7 mouse cellular contexts compared by ENCODE assay signal in the genomic region with DNA sequence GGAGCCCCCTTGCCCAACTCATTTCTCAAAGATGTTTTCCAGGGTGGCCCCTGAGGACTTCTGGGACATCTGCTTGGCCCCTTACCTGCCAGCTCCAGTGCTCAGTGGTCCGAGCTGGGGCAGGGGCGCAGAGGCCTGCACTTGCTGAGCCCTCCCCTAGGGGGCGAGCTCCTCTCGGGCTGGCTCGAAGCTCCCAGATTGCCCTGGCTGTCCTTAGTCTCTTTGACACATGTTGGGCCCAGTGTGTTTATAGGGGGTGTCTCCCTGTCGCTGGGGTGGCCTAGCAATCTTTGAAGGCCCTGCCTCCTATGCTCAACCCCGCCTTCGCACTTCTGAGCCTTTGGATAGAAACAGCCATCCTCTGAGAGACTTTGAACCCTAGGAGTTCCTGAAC. TPM values are rescaled to one million over a fixed set of nuclear protein-coding genes. Genes with fewer than 3 reads are reported as not detected.
DNase-seq lines count a peak whose midpoint lies in the region; ATAC-seq and TF ChIP-seq lines count a peak whose summit lies in the region.

No protein-coding gene starts in this region.

- H3K27ac ChIP-seq in CH12.LX (ENCODE audit: insufficient read depth, low read depth): peak overlapping the region; percentile 59
- peak overlapping the region; percentile 81; the same call in 1 of the 2 replicates for H3K27ac ChIP-seq in embryonic facial prominence, embryonic 10.5 days (replicated peaks)

- 2% methylated on average over 8 of the region's 8 CpGs for WGBS in embryonic facial prominence, embryonic 10.5 days

- TF ChIP-seq RAD21 in CH12.LX (IDR thresholded peaks at IDR 0.05; ENCODE audit: low read depth, low read length): peak; percentile 95

- no peaks in the 10 kb centered on the region for H3K9me3 ChIP-seq in CH12.LX (replicated peaks; ENCODE audit: low read length)
- no peaks in the 10 kb centered on the region for H3K9me3 ChIP-seq in embryonic facial prominence, embryonic 10.5 days

- no peaks in the 10 kb centered on the region for H3K36me3 ChIP-seq in CH12.LX (replicated peaks in 1 of 2; ENCODE audit: control insufficient read depth in 1 of 2, insufficient read depth in 1 of 2, low read length in 1 of 2)
- H3K36me3 ChIP-seq in embryonic facial prominence, embryonic 10.5 days (replicated peaks): no peaks in the 10 kb centered on the region

- no peak for TF ChIP-seq EP300 in CH12.LX (IDR thresholded peaks at IDR 0.05; ENCODE audit: low read length)

- dilution Hi-C loops in CH12.LX (cut with MboI; ENCODE audit: extremely low pct_ligation_motif_present, extremely low pct_unique_long_range_greater_than_20kb, low sequenced_read_pairs): no loop called here

- intact Hi-C loops in heart, postnatal 10 days (cut with DNase I): loop anchor here (1.0 kb wide), 1 partner anchor 96 kb away; no protein-coding TSS in a partner anchor

- H3K79me2 ChIP-seq in CH12.LX (replicated peaks; ENCODE audit: control insufficient read depth, extremely low read depth, insufficient read depth, poor library complexity, severe bottlenecking): no peaks in the 10 kb centered on the region

- peaks cover 48% of the 10 kb centered on the region for H3K27me3 ChIP-seq in CH12.LX (replicated peaks)
- peaks cover 100% of the 10 kb centered on the region for H3K27me3 ChIP-seq in embryonic facial prominence, embryonic 10.5 days (replicated peaks; ENCODE audit: low read depth, poor library complexity, severe bottlenecking)

- H3K4me1 ChIP-seq in CH12.LX (ENCODE audit: control insufficient read depth in 1 of 2, insufficient read depth in 2 of 2): peaks cover 17 to 65% of the 10 kb centered on the region in 2 experiments
- H3K4me1 ChIP-seq in embryonic facial prominence, embryonic 10.5 days: peaks cover 70% of the 10 kb centered on the region

- peak overlapping the region; percentile 55 for H3K4me2 ChIP-seq in CH12.LX (ENCODE audit: insufficient read depth, low read depth, poor library complexity, severe bottlenecking)

- peak; percentile 63 for ATAC-seq in megakaryocyte progenitor cell, adult 5-6 weeks (replicated peaks; ENCODE audit: poor library complexity)

- in situ Hi-C loops in CH12.LX (cut with MboI; ENCODE audit: low pct_ligation_motif_present, low pct_unique_long_range_greater_than_20kb, low sequenced_read_pairs): loop anchor here (5.0 kb wide), 3 partner anchors 36 to 101 kb away; no protein-coding TSS in a partner anchor

- DNase-seq in CH12.LX (ENCODE audit: extremely low read depth): peak; percentile 80
- peak; percentile 85 for DNase-seq in ZHBTc4 (ENCODE audit: low read depth, low spot score)
- peak; percentile 86 for DNase-seq in embryonic facial prominence, embryonic 10.5 days (ENCODE audit: low spot score)
- peak; percentile 62 to 73 for DNase-seq in heart, postnatal 10 days
- DNase-seq in kidney, postnatal 36 days: peak; percentile 78 to 79
- peak; percentile 36 to 44 for DNase-seq in spleen, postnatal 36 days (ENCODE audit: low spot score in 2 of 2)

- peak overlapping the region; percentile 22 to 65 (median 55) for H3K4me3 ChIP-seq in CH12.LX (replicated peaks in 1 of 3; ENCODE audit: low read depth in 2 of 3, low read length in 2 of 3, poor library complexity in 1 of 3)
- peak overlapping the region; percentile 61 for H3K4me3 ChIP-seq in embryonic facial prominence, embryonic 10.5 days

- no peak; the same call in 1 of the 2 replicates for TF ChIP-seq POLR2A in CH12.LX (IDR thresholded peaks at IDR 0.05; ENCODE audit: low read depth, low read length)

- peak overlapping the region; percentile 71 for H3K9ac ChIP-seq in CH12.LX (ENCODE audit: insufficient read depth, low read depth)

- TF ChIP-seq CTCF in CH12.LX (conservative IDR thresholded peaks at IDR 0.05 in 1 of 2, IDR thresholded peaks at IDR 0.05 in 1 of 2; ENCODE audit: low read depth in 2 of 2, low read length in 2 of 2): peak; percentile 75 to 96

TF ChIP-seq in CH12.LX, 34 proteins besides CTCF, POLR2A, EP300 and RAD21:
- TF ChIP-seq JUN (IDR thresholded peaks at IDR 0.05; ENCODE audit: insufficient read depth, low read depth, low read length): no peak
- TF ChIP-seq ZMIZ1 (IDR thresholded peaks at IDR 0.05; ENCODE audit: low read depth, low read length): no peak
- TF ChIP-seq MEF2A (IDR thresholded peaks at IDR 0.05; ENCODE audit: borderline replicate concordance, low read depth, low read length): no peak
- no peak for TF ChIP-seq USF1 (IDR thresholded peaks at IDR 0.05; ENCODE audit: low read depth, low read length)
- TF ChIP-seq ELF1 (IDR thresholded peaks at IDR 0.05; ENCODE audit: low read depth, low read length): no peak
- peak; percentile 33; the same call in 1 of the 2 replicates for TF ChIP-seq MAZ (IDR thresholded peaks at IDR 0.05; ENCODE audit: low read depth, low read length)
- TF ChIP-seq SMC3 (IDR thresholded peaks at IDR 0.05; ENCODE audit: low read depth, low read length): peak; percentile 92
- 0 out of 2 replicates have a peak, but pooled peaks have one; percentile 34 for TF ChIP-seq CHD1 (IDR thresholded peaks at IDR 0.05; ENCODE audit: low read depth, low read length)
- TF ChIP-seq MXI1 (IDR thresholded peaks at IDR 0.05; ENCODE audit: low read depth, low read length): peak; percentile 18; the same call in 1 of the 2 replicates
- peak; percentile 52 for TF ChIP-seq ZC3H11A (IDR thresholded peaks at IDR 0.05; ENCODE audit: low read depth, low read length)
- TF ChIP-seq RCOR1 (conservative IDR thresholded peaks at IDR 0.05; ENCODE audit: low read depth, low read length): no peak
- peak; percentile 51; the same call in 1 of the 2 replicates for TF ChIP-seq MAX (IDR thresholded peaks at IDR 0.05; ENCODE audit: low read length)
- peak; percentile 78 for TF ChIP-seq TCF12 (IDR thresholded peaks at IDR 0.05; ENCODE audit: low read depth, low read length)
- no peak for TF ChIP-seq USF2 (conservative IDR thresholded peaks at IDR 0.05; ENCODE audit: low read depth, low read length)
- TF ChIP-seq ZKSCAN1 (IDR thresholded peaks at IDR 0.05; ENCODE audit: borderline replicate concordance, low read depth, low read length): no peak
- TF ChIP-seq UBTF (IDR thresholded peaks at IDR 0.05; ENCODE audit: low read depth, low read length): no peak
- 0 out of 2 replicates have a peak, but pooled peaks have one; percentile 0 for TF ChIP-seq CHD2 (IDR thresholded peaks at IDR 0.05; ENCODE audit: low read length)
- TF ChIP-seq MAFK (IDR thresholded peaks at IDR 0.05; ENCODE audit: insufficient replicate concordance, low read length): no peak
- peak; percentile 42; the same call in 1 of the 2 replicates for TF ChIP-seq IRF4 (IDR thresholded peaks at IDR 0.05; ENCODE audit: low read depth, low read length)
- no peak for TF ChIP-seq GABPA (IDR thresholded peaks at IDR 0.05; ENCODE audit: insufficient replicate concordance, low read depth, low read length)
- TF ChIP-seq POLR2AphosphoS2 (IDR thresholded peaks at IDR 0.05; ENCODE audit: low read depth, low read length): no peak
- TF ChIP-seq KAT2A (IDR thresholded peaks at IDR 0.05; ENCODE audit: insufficient replicate concordance, low read length): no peak
- TF ChIP-seq TBP (conservative IDR thresholded peaks at IDR 0.05; ENCODE audit: low read depth, low read length): no peak
- no peak; the same call in 1 of the 2 replicates for TF ChIP-seq NELFE (IDR thresholded peaks at IDR 0.05; ENCODE audit: low read depth, low read length)
- peak; percentile 59; the same call in 1 of the 2 replicates for TF ChIP-seq MYC (IDR thresholded peaks at IDR 0.05; ENCODE audit: low read depth, low read length)
- TF ChIP-seq NRF1 (IDR thresholded peaks at IDR 0.05; ENCODE audit: low read depth, low read length): peak; percentile 37; the same call in 1 of the 2 replicates
- no peak for TF ChIP-seq PAX5 (IDR thresholded peaks at IDR 0.05; ENCODE audit: low read length)
- TF ChIP-seq JUND (conservative IDR thresholded peaks at IDR 0.05; ENCODE audit: low read depth, low read length): no peak
- TF ChIP-seq ZNF384 (IDR thresholded peaks at IDR 0.05; ENCODE audit: low read depth, low read length): no peak
- TF ChIP-seq BHLHE40 (IDR thresholded peaks at IDR 0.05; ENCODE audit: low read depth, low read length): no peak; the same call in 1 of the 2 replicates

RNA-seq across cellular contexts. Expression of gene Cbx4, which starts 5.6 kb away (rescaled TPM):
- total RNA-seq in CH12.LX (2012; rRNA removed): 30.6 and 40.4 TPM in 2 replicates
- 11.4 and 15.0 TPM in 2 replicates for total RNA-seq in CH12.LX (2014; rRNA removed)
- 26.0 and 29.8 TPM in 2 replicates for polyA plus RNA-seq in CH12.LX (2012; ENCODE audit: insufficient read length, low read depth)
- 4.7 and 5.2 TPM in 2 replicates for polyA plus RNA-seq in embryonic facial prominence, embryonic 10.5 days (2016; fragmentation: Nextera tagmentation; extraction: Ambion mirVana)
- 10 to 100 TPM; 22.1 to 22.6 TPM for total RNA-seq in heart, postnatal 10 days (2021)
- total RNA-seq in megakaryocyte progenitor cell, adult 5-6 weeks (2015): 19.9 and 21.5 TPM in 2 replicates
- total RNA-seq in megakaryocyte progenitor cell, adult 5-6 weeks (2017): 24.8 and 25.4 TPM in 2 replicates

RNA-seq across cellular contexts. Expression of gene Cbx8, which starts 50.8 kb away (rescaled TPM):
- total RNA-seq in CH12.LX (2012; rRNA removed) (8.5 and 10.2 TPM in 2 replicates), CH12.LX (2014; rRNA removed) (6.2 and 7.7 TPM in 2 replicates)
- 6.0 and 7.5 TPM in 2 replicates for polyA plus RNA-seq in CH12.LX (2012; ENCODE audit: insufficient read length, low read depth)
- polyA plus RNA-seq in embryonic facial prominence, embryonic 10.5 days (2016; fragmentation: Nextera tagmentation; extraction: Ambion mirVana): 11.6 and 12.4 TPM in 2 replicates
- total RNA-seq in heart, postnatal 10 days (2021): 1 to 10 TPM; 5.6 to 7.5 TPM
- total RNA-seq in megakaryocyte progenitor cell, adult 5-6 weeks (2015): 1.9 and 2.1 TPM in 2 replicates
- 2.7 and 3.6 TPM in 2 replicates for total RNA-seq in megakaryocyte progenitor cell, adult 5-6 weeks (2017)

Comparison
In these comparisons a context has a peak if more than half of its experiments do, and no peak if none do; other contexts are left out.
1. Peak in every context shown above with its lines: DNase-seq, ATAC-seq, H3K4me3 ChIP-seq and H3K27ac ChIP-seq.